Mouse (Mus musculus) testis, adult 2 months (tissue): ENCODE data around the gene Gm49403. TPM values are rescaled to one million over a fixed set of nuclear protein-coding genes. Genes with fewer than 3 reads are reported as not detected.

Experiments used
- H3K27ac ChIP-seq: fragments of 200-500 bp; 2 replicates; pipeline ENCODE4 v1.5.1; 2012; ENCODE audit warnings: low read depth, low read length; ENCODE audit not compliant: control insufficient read depth, insufficient read depth
- H3K27me3 ChIP-seq: fragments of 200-500 bp; 2 replicates; pipeline ENCODE4 v1.6.1; 2012; ENCODE audit warnings: mild to moderate bottlenecking, low read length, moderate library complexity; ENCODE audit not compliant: control insufficient read depth, insufficient read depth
- H3K36me3 ChIP-seq: fragments of 200-500 bp; 2 replicates; pipeline ENCODE4 v1.6.1; 2012; ENCODE audit warnings: mild to moderate bottlenecking, low read length; ENCODE audit not compliant: control insufficient read depth, insufficient read depth
- H3K4me1 ChIP-seq: fragments of 200-500 bp; 2 replicates; pipeline ENCODE4 v1.6.1; 2012; ENCODE audit warnings: low read length; ENCODE audit not compliant: control insufficient read depth, insufficient read depth
- H3K4me3 ChIP-seq: fragments of 200-500 bp; 2 replicates; pipeline ENCODE4 v1.5.1; 2012; ENCODE audit warnings: low read depth, mild to moderate bottlenecking, low read length, moderate library complexity, mixed read lengths; ENCODE audit not compliant: control insufficient read depth
- CTCF ChIP-seq: fragments of 200-500 bp; IDR thresholded peaks from 2 replicates; pipeline ENCODE4 v1.5.1; 2012; ENCODE audit warnings: low read depth, mild to moderate bottlenecking, inconsistent platforms, low read length, moderate library complexity; ENCODE audit not compliant: control insufficient read depth, insufficient read depth, insufficient replicate concordance
- POLR2A ChIP-seq: fragments of 200-500 bp; IDR thresholded peaks from 2 replicates; pipeline ENCODE4 v1.6.1; 2012; ENCODE audit warnings: low read depth, mild to moderate bottlenecking, inconsistent platforms, low read length, moderate library complexity; ENCODE audit not compliant: control insufficient read depth
- polyA plus RNA-seq: library from polyadenylated mRNA; depleted of rRNA; stranded (reverse); fragments of >200 nt; gene quantifications from 2 replicates; pipeline ENCODE4 v1.2.3, GENCODE M21; 2012

Gene Gm49403
- polyA plus RNA-seq, 1 experiment: not detected

DNA sequence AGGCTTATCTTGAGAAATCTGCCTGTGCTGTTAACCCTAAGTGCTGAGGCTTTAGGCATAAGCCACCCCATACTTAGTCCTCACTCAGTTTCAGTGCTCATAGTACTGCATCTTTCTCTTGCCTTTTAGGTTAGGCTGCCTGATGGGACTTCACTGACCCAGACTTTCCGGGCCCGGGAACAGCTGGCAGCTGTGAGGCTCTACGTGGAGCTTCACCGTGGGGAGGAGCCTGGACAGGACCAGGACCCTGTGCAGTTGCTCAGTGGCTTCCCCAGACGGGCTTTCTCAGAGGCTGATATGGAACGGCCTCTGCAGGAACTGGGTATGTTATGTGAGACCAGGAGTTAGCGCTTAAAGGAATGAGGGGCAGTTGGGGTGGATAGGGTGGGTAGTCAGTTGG is 8.7 kb upstream of the Gm49403 start:
- TF ChIP-seq POLR2A: no peak
- no peak for TF ChIP-seq CTCF
- Histone ChIP-seq H3K4me3 (no peak overlapping the region), H3K27me3 (no peaks in the 10 kb centered on the region), H3K27ac (no peak overlapping the region), H3K4me1 (peaks cover 6% of the 10 kb centered on the region), H3K36me3 (peaks cover 6% of the 10 kb centered on the region)

GRCm38 (mm10) chr19:8880311-8881033 is 3.3 kb upstream of the Gm49403 start, which contains the start of gene Uqcc3:
TSS of gene Uqcc3 (minus strand) at chr19:8880923.
- Histone ChIP-seq H3K27me3 (no peaks in the 10 kb centered on the region), H3K36me3 (no peaks in the 10 kb centered on the region; the same call in 1 of the 2 replicates), H3K4me3 (peak within 1 kb of the TSS; percentile 92), H3K4me1 (peaks cover 3% of the 10 kb centered on the region), H3K27ac (peak within 1 kb of the TSS; percentile 87)
- peak; percentile 69 for TF ChIP-seq POLR2A
- no peak for TF ChIP-seq CTCF

DNA sequence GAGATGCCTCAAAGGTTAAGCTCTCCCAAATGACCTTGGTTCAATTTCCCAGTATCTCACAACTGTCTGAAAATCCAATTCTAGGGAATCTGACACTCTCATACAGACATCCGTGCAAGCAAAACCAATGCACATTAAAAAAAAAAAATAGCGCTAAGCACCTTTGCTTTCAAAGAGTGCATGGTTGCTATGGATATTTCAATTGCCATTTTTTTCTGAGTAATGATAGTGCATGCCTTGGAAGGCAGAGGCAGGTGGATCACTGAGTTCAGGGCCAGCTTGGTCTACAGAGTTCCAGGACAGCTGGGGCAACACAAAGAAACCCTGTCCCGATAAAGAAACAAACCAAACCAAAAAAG is 2.7 kb upstream of the Gm49403 start:
- Histone ChIP-seq H3K27me3 (no peaks in the 10 kb centered on the region), H3K4me3 (peak overlapping the region; percentile 92; the same call in 1 of the 2 replicates), H3K4me1 (peaks cover 3% of the 10 kb centered on the region), H3K36me3 (no peaks in the 10 kb centered on the region; the same call in 1 of the 2 replicates), H3K27ac (no peak overlapping the region)
- TF ChIP-seq CTCF (no peak), POLR2A (no peak)

DNA sequence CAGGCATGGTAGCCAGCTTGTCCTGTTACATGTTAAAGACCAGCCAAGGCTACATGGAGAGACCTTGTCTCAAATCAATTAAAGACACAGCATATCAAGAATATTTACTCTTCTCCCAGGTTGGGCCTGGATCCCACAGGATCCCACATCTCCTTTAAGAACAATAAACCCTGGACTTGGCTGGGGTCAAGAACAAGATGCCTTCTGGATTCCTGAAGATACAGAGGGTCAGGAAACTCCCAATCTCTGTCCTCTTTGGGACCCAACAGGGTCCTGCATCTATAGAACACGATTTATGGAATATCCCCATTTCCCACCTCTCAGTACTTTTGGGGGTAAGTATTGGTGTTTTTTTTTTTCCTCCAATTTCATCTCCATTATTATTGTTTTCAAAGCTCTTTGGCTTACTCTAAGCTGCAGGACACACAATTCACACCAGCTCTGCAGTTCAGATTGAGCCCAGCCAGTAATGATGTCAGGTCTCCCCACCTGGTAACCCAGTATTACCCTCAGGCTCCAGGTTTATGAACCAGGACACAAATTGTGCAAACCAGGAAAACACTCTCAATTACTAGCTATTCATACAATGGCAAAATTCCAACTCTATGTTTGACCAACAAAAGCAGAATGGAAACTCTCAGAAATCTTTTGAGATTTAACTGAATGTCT is 3.3 kb downstream of the Gm49403 start:
- Histone ChIP-seq H3K27ac (no peak overlapping the region), H3K4me3 (no peak overlapping the region), H3K27me3 (no peaks in the 10 kb centered on the region), H3K4me1 (peaks cover 4% of the 10 kb centered on the region), H3K36me3 (no peaks in the 10 kb centered on the region)
- TF ChIP-seq POLR2A (no peak), CTCF (no peak)

GRCm38 (mm10) chr19:8887585-8888463 is 4.1 kb downstream of the Gm49403 start:
- H3K27ac ChIP-seq: peak overlapping the region; percentile 83
- peaks cover 5% of the 10 kb centered on the region for H3K4me1 ChIP-seq
- no peaks in the 10 kb centered on the region for H3K27me3 ChIP-seq
- TF ChIP-seq POLR2A (no peak), CTCF (no peak)
- peak overlapping the region; percentile 98 for H3K4me3 ChIP-seq
- no peaks in the 10 kb centered on the region for H3K36me3 ChIP-seq

- TF ChIP-seq POLR2A (peak; percentile 94), CTCF (no peak)
- Histone ChIP-seq H3K4me1 (peaks cover 9% of the 10 kb centered on the region), H3K36me3 (no peaks in the 10 kb centered on the region), H3K4me3 (peak within 1 kb of the TSS; percentile 98), H3K27me3 (no peaks in the 10 kb centered on the region), H3K27ac (peak within 1 kb of the TSS; percentile 90)
Measured at GRCm38 (mm10) chr19:8888511-8889385, 5.0 kb downstream of the Gm49403 start, which contains the start of the genes 1810009A15Rik and Gm49416. TSS of gene 1810009A15Rik (plus strand) at chr19:8888853. TSS of gene Gm49416 (plus strand) at chr19:8888926.
